Mouse (Mus musculus) brown adipose tissue, adult 24 weeks (tissue): ENCODE data around the gene Ehd3. TPM values are rescaled to one million over a fixed set of nuclear protein-coding genes. Genes with fewer than 3 reads are reported as not detected.
A peak's percentile ranks its signal among the peaks of the same experiment; 100 is the strongest.

ENCODE experiments used
- H3K27ac ChIP-seq: fragments of 200-500 bp; replicated peaks from 2 replicates; pipeline ENCODE4 v1.5.1; 2012; ENCODE audit warnings: low read depth, mild to moderate bottlenecking, low read length
- H3K4me1 ChIP-seq: fragments of 200-500 bp; 2 replicates; pipeline ENCODE4 v1.6.1; 2012; ENCODE audit warnings: low read length, mixed read lengths; ENCODE audit not compliant: control insufficient read depth, insufficient read depth, insufficient read length
- H3K4me3 ChIP-seq: fragments of 200-500 bp; 2 replicates; pipeline ENCODE4 v1.5.1; 2012; ENCODE audit warnings: low read depth, mild to moderate bottlenecking, low read length, moderate library complexity; ENCODE audit not compliant: insufficient read depth
- polyA plus RNA-seq: library from polyadenylated mRNA; stranded (reverse); fragments of >200 nt; gene quantifications from 2 replicates; pipeline ENCODE4 v1.2.4, GENCODE M21; 2012; ENCODE audit not compliant: missing spikeins, insufficient read depth, insufficient read length

The Ehd3 gene
- polyA plus RNA-seq: 5.0 and 6.0 TPM in 2 replicates

- peak within 1 kb of the TSS; percentile 63 for H3K4me3 ChIP-seq
- no peak within 1 kb of the TSS for H3K27ac ChIP-seq
- H3K4me1 ChIP-seq: 0 out of 2 replicates have a peak, but pooled peaks cover 2% of the 10 kb centered on the region
Measured at GRCm38 (mm10) chr17:73803521-73804184, at the start of gene Ehd3. Gene Ehd3 (plus strand): TSS chr17:73804134.

DNA sequence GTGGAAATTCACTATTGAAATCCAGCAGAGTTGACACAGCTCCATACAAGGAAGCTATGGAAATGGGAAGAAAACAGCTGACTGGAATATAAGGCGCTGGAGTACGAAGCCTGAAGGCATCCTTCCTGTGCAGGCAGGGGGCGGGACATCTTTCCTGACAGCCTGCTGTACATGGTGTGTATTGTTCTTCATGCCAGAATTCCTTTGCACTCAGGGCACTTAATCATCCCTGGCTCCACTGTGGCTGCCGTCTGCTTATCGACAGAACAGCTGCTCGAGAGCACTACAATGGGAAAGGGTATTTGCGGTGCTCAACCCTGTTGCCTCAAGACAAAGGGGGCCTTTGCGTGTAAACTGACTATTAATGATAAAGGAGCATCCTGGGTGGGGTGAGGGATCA lies 33.0 kb upstream of the Ehd3 start:
- H3K27ac ChIP-seq: no peak overlapping the region

DNA sequence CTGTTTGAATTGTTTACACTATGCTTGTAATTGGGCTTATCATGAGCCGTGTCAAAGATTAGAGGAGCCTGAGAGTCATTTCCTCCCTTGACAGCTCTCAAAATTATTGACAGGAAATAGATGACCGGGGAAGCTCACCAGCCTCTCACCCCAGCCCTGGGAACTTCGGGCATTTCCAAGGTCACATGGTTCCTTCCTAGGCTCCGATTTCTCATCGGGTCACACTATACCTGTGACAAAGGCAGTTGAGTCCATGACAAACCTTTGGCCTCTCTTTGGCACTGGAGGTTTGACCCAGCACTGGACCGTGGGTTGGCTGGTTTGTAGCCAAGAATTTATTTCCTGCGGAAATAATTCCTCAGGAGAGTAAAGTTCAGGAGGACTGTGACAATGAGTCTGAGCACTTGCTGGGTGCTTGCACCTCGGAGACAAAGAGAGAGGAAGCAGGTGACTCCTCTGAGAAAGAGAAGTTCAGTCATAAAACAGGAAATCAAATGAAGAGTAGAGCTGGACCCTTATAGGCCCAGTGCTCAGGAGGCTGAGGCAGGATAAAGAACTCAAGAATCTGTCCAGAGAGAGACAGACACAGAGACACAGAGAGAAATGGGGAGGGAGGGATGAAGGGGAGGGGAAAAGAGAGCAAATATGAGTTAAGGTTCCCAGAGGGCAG lies 17.2 kb upstream of the Ehd3 start:
- no peak overlapping the region for H3K4me3 ChIP-seq
- peak overlapping the region; percentile 86 for H3K27ac ChIP-seq
- H3K4me1 ChIP-seq: no peaks in the 10 kb centered on the region

More for the DNA sequence above, 33.0 kb upstream of the Ehd3 start:
- Histone ChIP-seq H3K4me3 (no peak overlapping the region), H3K4me1 (no peaks in the 10 kb centered on the region; the same call in 1 of the 2 replicates)

DNA sequence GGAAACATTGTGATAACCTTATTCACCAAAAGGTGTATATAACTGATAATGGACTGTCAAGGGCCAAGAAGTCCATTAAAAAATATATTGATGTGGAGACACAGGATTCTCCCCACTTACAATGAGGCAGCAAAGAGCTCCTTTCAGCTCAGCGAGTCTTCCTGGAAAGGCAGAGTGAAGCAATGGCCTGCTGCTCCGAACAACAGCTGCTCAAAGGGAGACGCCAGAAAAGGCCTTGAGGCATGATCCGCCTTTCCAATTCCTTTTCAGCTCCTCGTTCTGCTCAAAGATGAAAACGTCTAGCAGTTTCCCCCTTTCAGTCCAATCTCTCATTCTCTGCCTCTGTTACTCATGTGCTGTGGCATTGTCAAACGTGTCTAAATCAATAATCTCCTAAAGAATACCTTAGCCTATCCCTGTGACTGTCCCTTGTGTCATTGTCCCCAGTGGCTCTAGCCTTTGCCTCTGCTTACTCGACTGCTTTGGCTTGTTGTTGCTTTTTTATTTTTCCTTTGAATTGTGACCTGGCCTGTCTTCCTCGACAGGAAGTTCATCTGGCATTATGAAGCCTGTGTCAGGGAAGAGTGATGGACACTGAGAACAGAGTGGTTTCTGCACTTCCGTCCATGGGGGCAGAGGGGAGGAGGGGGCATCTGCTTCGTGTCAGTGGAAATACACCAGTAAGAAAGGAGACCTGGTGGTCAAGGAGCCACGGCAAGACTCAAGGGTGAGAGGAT lies 13.5 kb upstream of the Ehd3 start:
- Histone ChIP-seq H3K4me3 (no peak overlapping the region), H3K27ac (no peak overlapping the region), H3K4me1 (no peaks in the 10 kb centered on the region)

- no peak overlapping the region for H3K27ac ChIP-seq
- H3K4me1 ChIP-seq: no peaks in the 10 kb centered on the region
- H3K4me3 ChIP-seq: no peak overlapping the region
Measured at GRCm38 (mm10) chr17:73796789-73797188, 7.1 kb upstream of the Ehd3 start.

DNA sequence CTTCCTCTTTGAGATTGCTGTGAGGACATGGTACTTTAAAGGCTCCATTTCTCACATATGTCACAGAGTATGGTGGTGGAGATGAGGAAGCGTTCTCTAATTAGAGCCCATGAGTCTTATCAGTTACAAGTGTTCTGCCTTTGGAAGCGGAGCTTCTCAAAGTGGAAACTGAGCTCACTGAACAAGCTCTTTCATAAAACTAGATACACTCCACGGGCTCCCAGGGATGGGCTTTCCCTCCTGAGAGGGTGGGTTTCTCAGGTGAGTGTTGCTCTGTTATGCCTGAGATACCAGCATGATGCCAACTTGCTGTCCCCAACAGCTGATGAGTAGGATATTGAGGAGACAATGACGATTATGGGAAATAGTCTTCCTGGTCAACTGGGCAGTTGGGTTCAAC lies 6.2 kb upstream of the Ehd3 start:
- Histone ChIP-seq H3K4me3 (no peak overlapping the region), H3K27ac (no peak overlapping the region), H3K4me1 (no peaks in the 10 kb centered on the region)

- Histone ChIP-seq H3K4me1 (0 out of 2 replicates have a peak, but pooled peaks cover 2% of the 10 kb centered on the region), H3K27ac (no peak overlapping the region), H3K4me3 (peak overlapping the region; percentile 63)
Measured at GRCm38 (mm10) chr17:73804592-73805271, 798 bp downstream of the Ehd3 start.

DNA sequence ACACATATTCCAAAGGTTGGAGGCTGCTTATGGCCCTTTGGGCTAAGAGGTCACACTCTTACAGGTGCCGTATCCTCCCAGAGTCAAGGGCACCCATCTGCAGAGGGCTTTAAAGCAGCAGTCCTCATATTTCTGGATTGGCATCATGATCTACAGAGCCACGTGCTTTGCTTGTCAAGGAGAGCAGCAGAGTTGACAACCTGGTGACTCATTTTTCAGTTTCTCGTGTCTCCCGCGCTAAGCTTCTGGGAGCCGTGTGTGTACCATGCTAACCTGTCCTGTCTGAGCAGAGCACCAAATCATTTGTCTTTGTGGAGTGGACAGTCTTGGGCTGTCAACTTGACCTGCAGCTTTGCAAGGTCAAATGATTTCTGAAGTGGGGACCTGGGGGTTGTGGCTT lies 2.4 kb downstream of the Ehd3 start:
- Histone ChIP-seq H3K4me1 (peaks cover 10% of the 10 kb centered on the region; the same call in 1 of the 2 replicates), H3K27ac (no peak overlapping the region), H3K4me3 (no peak overlapping the region)

GRCm38 (mm10) chr17:73807211-73807610 lies 3.3 kb downstream of the Ehd3 start:
- H3K4me3 ChIP-seq: no peak overlapping the region
- H3K4me1 ChIP-seq: peaks cover 16% of the 10 kb centered on the region
- no peak overlapping the region for H3K27ac ChIP-seq

DNA sequence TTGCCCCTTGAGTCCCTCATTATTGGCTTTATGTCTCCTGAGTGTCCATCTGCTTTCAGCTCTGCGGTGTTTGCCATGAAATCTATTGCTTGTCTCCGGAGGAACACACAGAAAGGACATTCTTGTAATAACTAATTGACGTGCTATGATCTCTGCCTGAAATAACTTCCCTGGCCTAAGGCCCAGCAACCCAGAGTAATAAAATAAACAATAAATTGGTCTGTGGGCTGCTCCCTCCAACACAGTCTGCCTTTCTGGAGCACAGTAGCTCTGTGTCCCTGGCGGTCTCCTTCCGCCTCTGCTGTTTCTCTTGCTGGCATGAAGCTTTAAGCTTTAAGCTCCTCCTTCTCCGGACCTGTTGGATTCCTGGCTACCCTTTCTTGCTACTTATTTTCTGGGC lies 4.5 kb downstream of the Ehd3 start:
- Histone ChIP-seq H3K4me1 (peaks cover 17% of the 10 kb centered on the region), H3K4me3 (no peak overlapping the region), H3K27ac (0 out of 2 replicates have a peak overlapping the region, but pooled peaks have one; percentile 4)

- peaks cover 17% of the 10 kb centered on the region for H3K4me1 ChIP-seq
- no peak overlapping the region for H3K4me3 ChIP-seq
- peak overlapping the region; percentile 78 for H3K27ac ChIP-seq
Measured at GRCm38 (mm10) chr17:73810801-73811200, 6.9 kb downstream of the Ehd3 start.

DNA sequence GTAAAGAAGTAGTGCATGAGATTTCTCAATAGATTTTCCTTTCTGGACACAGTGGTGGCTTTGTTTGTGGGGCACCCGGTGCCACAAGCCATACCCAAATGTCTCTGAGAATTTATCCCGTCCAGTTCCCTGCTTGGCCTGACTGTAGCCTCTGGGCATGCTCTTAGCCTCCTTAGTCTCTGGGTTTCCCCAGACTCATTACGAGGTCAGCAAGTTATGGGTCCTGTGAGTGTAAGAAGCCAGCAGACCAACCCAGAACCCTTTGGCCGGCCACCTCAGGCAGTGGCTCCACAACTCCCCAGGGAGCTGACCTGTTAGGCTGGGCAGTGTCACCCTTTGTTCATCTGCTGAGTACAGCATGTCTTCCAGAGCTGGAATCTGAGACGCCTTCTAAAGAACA lies 7.6 kb downstream of the Ehd3 start:
- H3K4me3 ChIP-seq: no peak overlapping the region
- peak overlapping the region; percentile 69 for H3K27ac ChIP-seq
- H3K4me1 ChIP-seq: peaks cover 17% of the 10 kb centered on the region

DNA sequence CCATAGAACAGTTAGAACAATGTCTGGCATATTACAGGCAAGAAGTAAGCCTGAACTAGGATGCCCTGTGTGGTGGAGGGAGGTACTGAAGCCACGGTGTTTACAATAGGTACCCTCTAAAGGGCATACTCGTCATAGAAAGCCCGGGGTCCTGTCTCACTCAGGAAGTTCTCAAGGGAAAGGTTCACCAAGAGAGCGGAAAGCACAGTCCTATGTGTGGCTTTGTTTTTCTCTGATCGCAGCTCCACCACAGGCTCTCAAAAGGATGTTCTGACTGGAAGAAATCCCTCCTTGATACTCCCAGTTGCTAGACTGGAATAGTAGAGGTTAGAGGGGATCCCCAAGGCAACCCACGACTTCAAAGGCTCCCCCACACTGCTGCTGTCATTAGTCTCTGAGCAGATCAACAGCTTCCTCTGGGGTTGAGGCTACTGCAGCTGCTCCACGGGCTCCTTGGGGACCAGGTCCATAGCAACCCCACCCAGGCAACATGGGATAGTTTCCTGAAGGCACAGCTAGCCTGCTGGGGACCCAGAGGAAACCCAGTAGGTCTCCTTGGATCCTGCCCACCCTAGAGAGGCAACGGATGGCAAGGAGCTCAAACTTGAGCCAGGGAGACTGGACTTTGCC lies 9.2 kb downstream of the Ehd3 start:
- Histone ChIP-seq H3K4me1 (peaks cover 17% of the 10 kb centered on the region), H3K4me3 (no peak overlapping the region), H3K27ac (no peak overlapping the region)

DNA sequence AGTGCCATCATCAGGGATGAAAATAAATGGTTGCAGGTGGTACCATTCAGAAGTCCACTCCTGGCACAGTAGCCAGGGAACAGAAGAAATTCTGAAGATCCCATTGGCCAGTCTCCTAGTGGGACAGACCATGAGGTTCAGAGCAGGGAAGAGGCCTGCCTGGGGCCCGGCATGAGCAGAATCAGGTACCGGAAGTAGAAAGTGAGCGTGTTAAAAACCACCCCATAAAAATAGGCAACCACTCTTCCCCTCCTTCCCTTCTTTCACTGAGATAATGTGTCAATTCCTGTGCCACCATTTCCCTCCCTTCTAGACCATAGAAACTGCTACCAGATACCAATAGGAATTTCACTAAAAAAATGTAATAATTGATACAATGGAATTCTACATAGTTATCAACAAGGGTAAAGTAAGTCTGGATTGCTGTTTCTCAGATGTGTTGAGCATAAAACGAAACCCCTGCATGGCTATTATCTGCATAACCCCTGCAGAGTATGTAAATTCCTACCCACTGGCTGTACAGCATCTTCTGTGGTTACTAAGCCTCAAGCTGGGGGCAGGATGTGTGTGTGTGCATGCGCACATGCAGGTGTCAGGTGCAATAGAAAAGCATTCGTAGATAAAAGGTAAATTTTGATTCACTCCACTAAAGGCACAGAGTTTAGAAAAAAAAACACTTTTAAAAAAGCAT lies 10.7 kb downstream of the Ehd3 start:
- no peak overlapping the region for H3K4me3 ChIP-seq
- H3K4me1 ChIP-seq: peaks cover 15% of the 10 kb centered on the region
- no peak overlapping the region for H3K27ac ChIP-seq
